Mouse (Mus musculus) kidney, embryonic 15.5 days (tissue): ENCODE measurements around the gene Zfp318. TPM values are rescaled to one million over a fixed set of nuclear protein-coding genes. Genes with fewer than 3 reads are reported as not detected.

ENCODE experiments used
- ATAC-seq: fragments of 200-750 bp; cut with Nextera tagmentation; replicated peaks from 2 replicates; pipeline ENCODE4 v1.8.0; 2017; ENCODE audit warnings: moderate TSS enrichment; ENCODE audit not compliant: low FRiP score
- H3K27ac ChIP-seq: fragments of 300-500 bp; sonication (generic); 2 replicates; pipeline ENCODE4 v1.5.1; 2015; ENCODE audit warnings: mild to moderate bottlenecking, inconsistent platforms
- H3K27me3 ChIP-seq: fragments of 300-500 bp; sonication (generic); 2 replicates; pipeline ENCODE4 v1.6.1; 2015; ENCODE audit warnings: inconsistent platforms
- H3K36me3 ChIP-seq: fragments of 300-500 bp; sonication (generic); 2 replicates; pipeline ENCODE4 v1.6.1; 2015; ENCODE audit warnings: inconsistent platforms
- H3K4me1 ChIP-seq: fragments of 300-500 bp; sonication (generic); 2 replicates; pipeline ENCODE4 v1.6.1; 2015; ENCODE audit warnings: inconsistent platforms
- H3K4me2 ChIP-seq: fragments of 300-500 bp; sonication (generic); 2 replicates; pipeline ENCODE4 v1.6.1; 2015; ENCODE audit warnings: moderate library complexity, mild to moderate bottlenecking, inconsistent platforms
- H3K4me3 ChIP-seq: fragments of 300-500 bp; sonication (generic); replicated peaks from 2 replicates; pipeline ENCODE4 v1.5.1; 2015; ENCODE audit warnings: mild to moderate bottlenecking, inconsistent platforms
- H3K9ac ChIP-seq: fragments of 300-500 bp; sonication (generic); 2 replicates; pipeline ENCODE4 v1.6.1; 2015; ENCODE audit warnings: mild to moderate bottlenecking, inconsistent platforms
- H3K9me3 ChIP-seq: fragments of 300-500 bp; sonication (generic); replicated peaks from 2 replicates; pipeline ENCODE4 v1.6.1; 2016; ENCODE audit warnings: inconsistent platforms
- WGBS: fragments of 180-500 bp; shearing (Covaris S2); methylation state at CpG from one replicate; pipeline ENCODE4 v1.1.7; 2015; ENCODE audit warnings: mixed read lengths; 5-methylcytosine and 5-hydroxymethylcytosine counted together
- polyA plus RNA-seq: library from polyadenylated mRNA; unstranded; fragments of >200 nt; fragmentation: Nextera tagmentation; extraction: Ambion mirVana; gene quantifications from 2 replicates; pipeline ENCODE4 v1.2.1, GENCODE M21; 2015

Zfp318 gene
- polyA plus RNA-seq, 1 experiment from 2014 or later = 10.3 TPM

- WGBS = under 1% methylated on average over 26 of the region's 26 CpGs
- Histone ChIP-seq H3K27me3 (peaks cover 79% of the 10 kb centered on the region), H3K9me3 (no peaks in the 10 kb centered on the region), H3K9ac (no peak overlapping the region), H3K4me2 (peak overlapping the region; percentile 84), H3K36me3 (no peaks in the 10 kb centered on the region), H3K27ac (no peak overlapping the region), H3K4me1 (peaks cover 41% of the 10 kb centered on the region), H3K4me3 (peak overlapping the region; percentile 44)
- no peak for ATAC-seq
Measured at GRCm38 (mm10) chr17:46453970-46454411, 70.5 kb downstream of the Zfp318 start.

- peak overlapping the region; percentile 44 for H3K4me3 ChIP-seq
- no peaks in the 10 kb centered on the region for H3K9me3 ChIP-seq
- H3K9ac ChIP-seq = no peak overlapping the region
- peaks cover 41% of the 10 kb centered on the region for H3K4me1 ChIP-seq
- no peak for ATAC-seq
- peaks cover 85% of the 10 kb centered on the region for H3K27me3 ChIP-seq
- no peaks in the 10 kb centered on the region for H3K36me3 ChIP-seq
- H3K27ac ChIP-seq = no peak overlapping the region
- peak overlapping the region; percentile 84 for H3K4me2 ChIP-seq
- 4% methylated on average over 9 of the region's 9 CpGs for WGBS
Measured at GRCm38 (mm10) chr17:46454539-46454938, 71.0 kb downstream of the Zfp318 start.

- Histone ChIP-seq H3K27me3 (peaks cover 91% of the 10 kb centered on the region), H3K27ac (no peak overlapping the region), H3K36me3 (no peaks in the 10 kb centered on the region), H3K4me3 (peak overlapping the region; percentile 44), H3K9ac (peak overlapping the region; percentile 29; the same call in 1 of the 2 replicates), H3K9me3 (no peaks in the 10 kb centered on the region), H3K4me2 (peak overlapping the region; percentile 84), H3K4me1 (peaks cover 42% of the 10 kb centered on the region)
- WGBS = under 1% methylated on average over 33 of the region's 33 CpGs
- ATAC-seq = 0 out of 2 replicates have a peak, but pooled peaks have one; percentile 33
Measured at GRCm38 (mm10) chr17:46455110-46455691, 71.7 kb downstream of the Zfp318 start.

- H3K27me3 ChIP-seq = peaks cover 95% of the 10 kb centered on the region
- no peak overlapping the region for H3K4me2 ChIP-seq
- H3K4me1 ChIP-seq = peaks cover 50% of the 10 kb centered on the region
- H3K9ac ChIP-seq = no peak overlapping the region
- ATAC-seq = no peak
- H3K27ac ChIP-seq = no peak overlapping the region
- no peak overlapping the region for H3K4me3 ChIP-seq
- H3K36me3 ChIP-seq = no peaks in the 10 kb centered on the region
- H3K9me3 ChIP-seq = no peaks in the 10 kb centered on the region
- WGBS = 10% methylated on average over 10 of the region's 10 CpGs
Measured at GRCm38 (mm10) chr17:46457791-46458190, 74.3 kb downstream of the Zfp318 start.

- 45% methylated on average over 3 of the region's 3 CpGs for WGBS
- H3K9me3 ChIP-seq = no peaks in the 10 kb centered on the region
- H3K4me3 ChIP-seq = no peak overlapping the region
- no peak overlapping the region for H3K9ac ChIP-seq
- H3K27me3 ChIP-seq = peaks cover 88% of the 10 kb centered on the region
- H3K36me3 ChIP-seq = no peaks in the 10 kb centered on the region
- no peak overlapping the region for H3K4me2 ChIP-seq
- peaks cover 43% of the 10 kb centered on the region for H3K4me1 ChIP-seq
- H3K27ac ChIP-seq = no peak overlapping the region
- ATAC-seq = no peak
Measured at GRCm38 (mm10) chr17:46458439-46458838, 74.9 kb downstream of the Zfp318 start.

- 1% methylated on average over 32 of the region's 32 CpGs for WGBS
- no peaks in the 10 kb centered on the region for H3K9me3 ChIP-seq
- peak overlapping the region; percentile 43 for H3K4me3 ChIP-seq
- peaks cover 71% of the 10 kb centered on the region for H3K27me3 ChIP-seq
- peak overlapping the region; percentile 35 for H3K9ac ChIP-seq
- peak overlapping the region; percentile 76 for H3K4me2 ChIP-seq
- no peak for ATAC-seq
- H3K4me1 ChIP-seq = peaks cover 21% of the 10 kb centered on the region
- H3K27ac ChIP-seq = no peak overlapping the region
- H3K36me3 ChIP-seq = no peaks in the 10 kb centered on the region
Measured at GRCm38 (mm10) chr17:46460673-46461072, 77.1 kb downstream of the Zfp318 start.

GRCm38 (mm10) chr17:46461347-46461746 lies 77.8 kb downstream of the Zfp318 start:
- H3K27ac ChIP-seq = no peak overlapping the region
- WGBS = 8% methylated on average over 8 of the region's 8 CpGs
- peak overlapping the region; percentile 35; the same call in 1 of the 2 replicates for H3K9ac ChIP-seq
- H3K27me3 ChIP-seq = peaks cover 65% of the 10 kb centered on the region
- peak overlapping the region; percentile 76 for H3K4me2 ChIP-seq
- no peaks in the 10 kb centered on the region for H3K9me3 ChIP-seq
- peaks cover 17% of the 10 kb centered on the region for H3K4me1 ChIP-seq
- peak overlapping the region; percentile 43 for H3K4me3 ChIP-seq
- ATAC-seq = no peak
- no peaks in the 10 kb centered on the region for H3K36me3 ChIP-seq

GRCm38 (mm10) chr17:46462226-46462625 lies 78.7 kb downstream of the Zfp318 start:
- Histone ChIP-seq H3K9ac (no peak overlapping the region), H3K4me3 (no peak overlapping the region), H3K27me3 (peaks cover 56% of the 10 kb centered on the region), H3K4me2 (no peak overlapping the region), H3K36me3 (no peaks in the 10 kb centered on the region), H3K27ac (no peak overlapping the region), H3K4me1 (peaks cover 17% of the 10 kb centered on the region), H3K9me3 (no peaks in the 10 kb centered on the region)
- WGBS = 83% methylated on average over 5 of the region's 5 CpGs
- ATAC-seq = no peak

GRCm38 (mm10) chr17:46467830-46468229 lies 84.3 kb downstream of the Zfp318 start:
- H3K27me3 ChIP-seq = 0 out of 2 replicates have a peak, but pooled peaks cover 9% of the 10 kb centered on the region
- ATAC-seq = no peak
- H3K4me3 ChIP-seq = no peak overlapping the region
- H3K4me1 ChIP-seq = 0 out of 2 replicates have a peak, but pooled peaks cover 4% of the 10 kb centered on the region
- no peaks in the 10 kb centered on the region for H3K9me3 ChIP-seq
- H3K4me2 ChIP-seq = no peak overlapping the region
- 68% methylated on average over 9 of the region's 9 CpGs for WGBS
- H3K9ac ChIP-seq = no peak overlapping the region
- no peak overlapping the region for H3K27ac ChIP-seq
- no peaks in the 10 kb centered on the region for H3K36me3 ChIP-seq

Other genes starting within 250 kb of the Zfp318 start
- 11.7 and 12.1 TPM in 2 replicates for gene Rsph9, start 239.5 kb upstream of the Zfp318 start, polyA plus RNA-seq
- gene Mad2l1bp, start 230.2 kb upstream of the Zfp318 start, polyA plus RNA-seq = 37.5 and 39.2 TPM in 2 replicates
- gene Gtpbp2, start 222.7 kb upstream of the Zfp318 start, polyA plus RNA-seq = 36.8 and 44.4 TPM in 2 replicates
- gene Polh, start 181.1 kb upstream of the Zfp318 start, polyA plus RNA-seq = 16.5 and 17.0 TPM in 2 replicates
- gene Xpo5, start 180.9 kb upstream of the Zfp318 start, polyA plus RNA-seq = 41.9 and 44.8 TPM in 2 replicates
- 104 TPM in 2 replicates for gene Polr1c, start 135.7 kb upstream of the Zfp318 start, polyA plus RNA-seq
- gene Yipf3, start 135.7 kb upstream of the Zfp318 start, polyA plus RNA-seq = 103 and 113 TPM in 2 replicates
- 0.60 and 0.71 TPM in 2 replicates for gene Lrrc73, start 130.2 kb upstream of the Zfp318 start, polyA plus RNA-seq
- gene Tjap1, start 100.7 kb upstream of the Zfp318 start, polyA plus RNA-seq = 40.3 and 47.7 TPM in 2 replicates
- gene Dlk2, start 86.3 kb upstream of the Zfp318 start, polyA plus RNA-seq = 0.42 and 0.85 TPM in 2 replicates
- 5.8 and 6.3 TPM in 2 replicates for gene Abcc10, start 55.4 kb upstream of the Zfp318 start, polyA plus RNA-seq
- gene Crip3, start 45.2 kb downstream of the Zfp318 start, polyA plus RNA-seq = 0.51 and 0.64 TPM in 2 replicates
- not detected in 2 replicates for gene Slc22a7, start 54.7 kb downstream of the Zfp318 start, polyA plus RNA-seq
- 0.17 and 0.26 TPM in 2 replicates for gene Ttbk1, start 103.9 kb downstream of the Zfp318 start, polyA plus RNA-seq
- 58.0 and 58.5 TPM in 2 replicates for gene Dnph1, start 113.0 kb downstream of the Zfp318 start, polyA plus RNA-seq
- gene Cul9, start 162.7 kb downstream of the Zfp318 start, polyA plus RNA-seq = 5.3 and 5.8 TPM in 2 replicates
- gene Srf, start 172.4 kb downstream of the Zfp318 start, polyA plus RNA-seq = 9.1 and 9.5 TPM in 2 replicates
- 120 and 138 TPM in 2 replicates for gene Ptk7, start 245.8 kb downstream of the Zfp318 start, polyA plus RNA-seq